Mouse (Mus musculus): ENCODE data around the gene Slc36a3. TPM values are rescaled to one million over a fixed set of nuclear protein-coding genes. Genes with fewer than 3 reads are reported as not detected.

The Slc36a3 gene
- polyA plus RNA-seq, 1 experiment: not detected

DNA sequence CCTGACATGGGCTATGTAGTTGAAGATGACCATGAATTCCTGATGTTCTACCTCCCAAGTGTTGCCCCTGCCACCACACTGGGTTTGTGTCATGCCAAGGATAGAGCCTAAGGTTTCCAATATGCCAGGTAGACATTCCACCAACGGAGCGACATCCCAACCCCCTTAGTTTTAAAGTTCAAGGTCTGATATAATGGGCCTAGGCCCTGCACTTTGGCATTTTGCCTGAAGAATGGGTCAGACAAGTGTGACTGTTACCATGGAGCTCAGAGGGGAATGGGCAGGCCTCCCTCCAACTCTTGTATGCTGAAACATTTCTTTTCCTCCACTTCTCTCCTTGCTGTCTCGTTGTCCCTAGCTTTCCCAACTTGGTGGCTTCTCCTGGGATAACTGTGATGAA lies 48.3 kb downstream of the Slc36a3 start:
- TF ChIP-seq POLR2A (IDR thresholded peaks at IDR 0.05; ENCODE audit: insufficient read depth, low read length): no peak
- TF ChIP-seq EP300 (IDR thresholded peaks at IDR 0.05; ENCODE audit: insufficient read depth, low read depth, low read length): no peak
- TF ChIP-seq CTCF (IDR thresholded peaks at IDR 0.05; ENCODE audit: low read depth, low read length): no peak
- no peak overlapping the region for H3K27ac ChIP-seq (ENCODE audit: insufficient read depth, low read length)

DNA sequence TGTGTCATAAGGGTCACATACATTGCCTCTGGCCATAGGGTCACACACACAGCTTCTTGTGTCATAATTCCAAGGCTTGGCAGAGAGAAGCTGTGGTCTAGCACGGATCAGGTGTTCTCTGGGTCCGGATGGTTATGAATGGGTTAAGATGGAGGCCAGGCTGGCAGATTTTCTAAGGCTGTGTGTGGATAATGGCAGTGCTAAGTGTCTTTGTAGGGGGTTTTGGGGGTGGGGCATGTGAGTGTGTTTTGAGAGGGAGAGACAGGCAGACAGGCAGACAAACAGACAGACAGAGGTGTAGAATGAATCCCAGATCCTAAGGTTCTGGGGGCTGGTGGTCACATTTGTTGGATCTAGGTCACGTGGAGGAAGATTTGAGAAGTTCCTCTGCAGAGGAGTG lies 49.5 kb downstream of the Slc36a3 start:
- H3K4me1 ChIP-seq (ENCODE audit: control insufficient read depth, insufficient read depth, low read length): peaks cover 3% of the 10 kb centered on the region

More for the DNA sequence above, 48.3 kb downstream of the Slc36a3 start:
- no peak overlapping the region for H3K9ac ChIP-seq (ENCODE audit: low read depth, poor library complexity, severe bottlenecking)
- H3K4me3 ChIP-seq (ENCODE audit: low read depth, low read length): no peak overlapping the region
- peaks cover 3% of the 10 kb centered on the region for H3K4me1 ChIP-seq (ENCODE audit: control insufficient read depth, insufficient read depth, low read length)
- H3K27me3 ChIP-seq (ENCODE audit: control insufficient read depth, insufficient read depth, low read length, poor library complexity, severe bottlenecking): no peaks in the 10 kb centered on the region
- no peaks in the 10 kb centered on the region for H3K36me3 ChIP-seq (ENCODE audit: control insufficient read depth, insufficient read depth, low read length, poor library complexity, severe bottlenecking)
- no peaks in the 10 kb centered on the region for H3K9me3 ChIP-seq (replicated peaks; ENCODE audit: control insufficient read depth, insufficient read depth, low read length, poor library complexity, severe bottlenecking)

DNA sequence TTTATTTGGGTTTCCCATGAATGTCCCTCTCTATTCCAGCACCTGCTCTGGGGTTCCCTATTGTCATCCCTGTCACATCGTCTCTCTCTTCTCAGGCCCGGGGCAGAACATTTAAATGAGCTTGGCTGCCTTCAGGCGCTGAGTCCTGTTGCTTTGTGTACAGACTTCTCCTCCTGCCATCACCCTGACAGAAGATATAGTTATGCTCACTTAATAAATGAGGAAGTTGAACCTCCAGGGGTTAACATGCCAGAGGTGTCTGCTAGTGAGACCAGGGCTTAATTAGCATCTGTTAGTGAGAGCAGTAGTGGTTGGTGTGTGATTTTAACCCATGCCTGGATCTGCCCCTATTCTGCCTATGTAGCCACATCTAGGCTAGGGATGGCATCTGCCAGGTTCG lies 51.6 kb downstream of the Slc36a3 start:
- peaks cover 3% of the 10 kb centered on the region for H3K4me1 ChIP-seq (ENCODE audit: control insufficient read depth, insufficient read depth, low read length)
- H3K4me3 ChIP-seq (ENCODE audit: low read depth, low read length): no peak overlapping the region
- H3K36me3 ChIP-seq (ENCODE audit: control insufficient read depth, insufficient read depth, low read length, poor library complexity, severe bottlenecking): no peaks in the 10 kb centered on the region
- TF ChIP-seq POLR2A (IDR thresholded peaks at IDR 0.05; ENCODE audit: insufficient read depth, low read length) (no peak), CTCF (IDR thresholded peaks at IDR 0.05; ENCODE audit: low read depth, low read length) (no peak), EP300 (IDR thresholded peaks at IDR 0.05; ENCODE audit: insufficient read depth, low read depth, low read length) (no peak)
- H3K27me3 ChIP-seq (ENCODE audit: control insufficient read depth, insufficient read depth, low read length, poor library complexity, severe bottlenecking): no peaks in the 10 kb centered on the region
- no peak overlapping the region for H3K9ac ChIP-seq (ENCODE audit: low read depth, poor library complexity, severe bottlenecking)
- no peaks in the 10 kb centered on the region for H3K9me3 ChIP-seq (replicated peaks; ENCODE audit: control insufficient read depth, insufficient read depth, low read length, poor library complexity, severe bottlenecking)
- H3K27ac ChIP-seq (ENCODE audit: insufficient read depth, low read length): no peak overlapping the region

More for the DNA sequence above, 49.5 kb downstream of the Slc36a3 start:
- H3K9ac ChIP-seq (ENCODE audit: low read depth, poor library complexity, severe bottlenecking): no peak overlapping the region
- no peaks in the 10 kb centered on the region for H3K36me3 ChIP-seq (ENCODE audit: control insufficient read depth, insufficient read depth, low read length, poor library complexity, severe bottlenecking)
- no peak overlapping the region for H3K27ac ChIP-seq (ENCODE audit: insufficient read depth, low read length)
- no peak for TF ChIP-seq EP300 (IDR thresholded peaks at IDR 0.05; ENCODE audit: insufficient read depth, low read depth, low read length)
- no peak for TF ChIP-seq CTCF (IDR thresholded peaks at IDR 0.05; ENCODE audit: low read depth, low read length)
- TF ChIP-seq POLR2A (IDR thresholded peaks at IDR 0.05; ENCODE audit: insufficient read depth, low read length): no peak
- no peaks in the 10 kb centered on the region for H3K27me3 ChIP-seq (ENCODE audit: control insufficient read depth, insufficient read depth, low read length, poor library complexity, severe bottlenecking)
- H3K9me3 ChIP-seq (replicated peaks; ENCODE audit: control insufficient read depth, insufficient read depth, low read length, poor library complexity, severe bottlenecking): no peaks in the 10 kb centered on the region
- no peak overlapping the region for H3K4me3 ChIP-seq (ENCODE audit: low read depth, low read length)

DNA sequence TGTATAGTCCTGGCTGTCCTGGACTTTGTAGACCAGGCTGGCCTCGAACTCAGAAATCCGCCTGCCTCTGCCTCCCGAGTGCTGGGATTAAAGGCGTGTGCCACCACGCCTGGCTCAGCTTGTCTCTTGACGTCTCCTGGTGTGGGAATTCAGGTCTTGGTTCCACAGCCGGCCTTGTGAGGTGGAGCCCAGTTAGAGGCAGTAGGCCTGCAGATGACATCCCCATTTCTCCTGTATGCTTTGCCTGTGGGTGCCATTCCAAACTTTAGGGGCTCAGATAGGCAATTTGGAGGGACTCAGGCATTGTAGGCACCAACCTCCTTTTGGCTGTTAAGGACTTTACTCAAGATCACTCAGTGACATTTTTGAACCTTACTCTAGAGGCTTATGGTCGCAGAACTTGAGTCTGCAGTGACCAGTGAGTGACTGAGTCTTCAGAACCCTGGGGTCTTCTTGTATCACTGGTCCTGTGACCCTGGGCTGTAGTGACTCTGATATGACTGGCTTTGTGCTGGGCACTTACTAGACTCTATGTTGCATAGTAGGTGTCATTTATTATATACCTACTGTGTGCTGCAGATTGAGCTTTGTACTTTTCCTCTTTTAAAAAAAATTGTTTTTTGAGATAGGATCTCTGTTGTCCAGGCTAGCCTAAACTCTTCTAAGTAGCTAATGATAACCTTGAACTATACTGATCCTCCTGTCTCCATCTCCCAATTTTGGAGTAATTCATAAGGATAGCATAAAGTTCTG lies 52.3 kb downstream of the Slc36a3 start:
- H3K27me3 ChIP-seq (ENCODE audit: control insufficient read depth, insufficient read depth, low read length, poor library complexity, severe bottlenecking): no peaks in the 10 kb centered on the region
- H3K9ac ChIP-seq (ENCODE audit: low read depth, poor library complexity, severe bottlenecking): no peak overlapping the region
- H3K27ac ChIP-seq (ENCODE audit: insufficient read depth, low read length): no peak overlapping the region
- H3K4me3 ChIP-seq (ENCODE audit: low read depth, low read length): no peak overlapping the region
- no peak for TF ChIP-seq CTCF (IDR thresholded peaks at IDR 0.05; ENCODE audit: low read depth, low read length)
- no peak for TF ChIP-seq POLR2A (IDR thresholded peaks at IDR 0.05; ENCODE audit: insufficient read depth, low read length)
- TF ChIP-seq EP300 (IDR thresholded peaks at IDR 0.05; ENCODE audit: insufficient read depth, low read depth, low read length): no peak
- H3K9me3 ChIP-seq (replicated peaks; ENCODE audit: control insufficient read depth, insufficient read depth, low read length, poor library complexity, severe bottlenecking): no peaks in the 10 kb centered on the region
- peaks cover 3% of the 10 kb centered on the region for H3K4me1 ChIP-seq (ENCODE audit: control insufficient read depth, insufficient read depth, low read length)
- no peaks in the 10 kb centered on the region for H3K36me3 ChIP-seq (ENCODE audit: control insufficient read depth, insufficient read depth, low read length, poor library complexity, severe bottlenecking)

DNA sequence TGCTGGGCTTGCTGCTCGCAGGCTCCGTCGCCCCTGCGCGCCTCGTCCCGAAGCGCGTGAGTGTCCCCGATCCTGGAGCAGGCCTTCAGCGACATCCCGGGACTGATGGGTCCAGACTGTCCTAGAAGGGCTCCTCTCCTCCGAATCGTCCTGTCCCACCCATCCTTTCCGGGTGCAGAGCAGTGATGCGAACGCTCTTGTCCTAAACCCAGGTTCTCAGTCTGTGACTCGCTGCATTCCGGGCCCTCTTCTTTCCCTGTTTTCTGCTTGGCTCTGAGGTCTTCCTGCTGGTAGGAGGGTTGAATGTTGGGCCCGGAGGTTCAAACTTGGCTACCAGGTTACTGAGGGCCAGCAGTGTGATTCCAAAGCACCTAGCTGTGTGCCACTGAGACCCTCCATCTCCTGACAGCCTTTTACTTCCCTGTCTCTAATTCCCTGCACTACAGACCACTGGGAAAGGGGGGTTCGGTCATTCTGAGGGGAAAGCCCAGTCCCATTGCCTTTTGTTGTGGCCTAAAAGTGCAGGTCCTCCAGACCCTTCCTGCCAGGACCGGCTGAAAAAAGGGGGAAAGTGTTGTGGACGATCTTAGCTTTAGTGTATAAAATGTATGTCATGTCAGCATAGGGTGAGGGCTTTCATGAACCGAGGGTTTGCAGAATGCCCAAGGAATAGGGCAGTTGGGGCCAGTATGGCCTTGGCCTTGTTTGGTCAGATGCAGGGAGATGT lies 53.2 kb downstream of the Slc36a3 start:
- Histone ChIP-seq H3K9ac (ENCODE audit: low read depth, poor library complexity, severe bottlenecking) (peak overlapping the region; percentile 50), H3K4me1 (ENCODE audit: control insufficient read depth, insufficient read depth, low read length) (peaks cover 3% of the 10 kb centered on the region), H3K4me3 (ENCODE audit: low read depth, low read length) (peak overlapping the region; percentile 83), H3K27me3 (ENCODE audit: control insufficient read depth, insufficient read depth, low read length, poor library complexity, severe bottlenecking) (no peaks in the 10 kb centered on the region), H3K9me3 (replicated peaks; ENCODE audit: control insufficient read depth, insufficient read depth, low read length, poor library complexity, severe bottlenecking) (no peaks in the 10 kb centered on the region), H3K27ac (ENCODE audit: insufficient read depth, low read length) (no peak overlapping the region), H3K36me3 (ENCODE audit: control insufficient read depth, insufficient read depth, low read length, poor library complexity, severe bottlenecking) (no peaks in the 10 kb centered on the region)
- TF ChIP-seq CTCF (IDR thresholded peaks at IDR 0.05; ENCODE audit: low read depth, low read length) (no peak), POLR2A (IDR thresholded peaks at IDR 0.05; ENCODE audit: insufficient read depth, low read length) (no peak), EP300 (IDR thresholded peaks at IDR 0.05; ENCODE audit: insufficient read depth, low read depth, low read length) (no peak)

Measured in ES-Bruce4 (cell line).